Mouse (Mus musculus): ENCODE measurements around the gene Gpr161.

DNA sequence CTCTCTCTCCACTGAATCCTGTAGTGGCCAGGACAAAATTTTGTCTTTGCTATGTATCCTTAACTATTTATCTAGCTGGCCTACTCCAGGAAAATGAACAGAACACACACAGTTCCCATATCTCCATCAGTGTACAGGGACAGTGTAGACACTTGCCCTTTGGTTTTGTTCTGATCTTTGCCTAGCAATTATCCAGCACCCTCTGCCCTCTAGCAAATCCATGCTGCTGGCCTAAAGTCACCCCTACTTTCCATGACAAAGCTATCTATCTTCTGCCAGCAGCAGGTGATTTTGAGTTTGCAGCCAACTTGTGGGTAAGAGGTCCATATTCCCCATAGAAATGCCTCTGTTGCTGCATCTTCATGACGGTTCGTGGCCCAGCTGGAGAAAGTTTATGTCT is 31.8 kb downstream of the Gpr161 start:
- no peak for TF ChIP-seq POLR2A (IDR thresholded peaks at IDR 0.05; ENCODE audit: low read depth, low read length)
- TF ChIP-seq CTCF (conservative IDR thresholded peaks at IDR 0.05; ENCODE audit: insufficient read depth, insufficient read length, low read depth, low read length) = no peak
